23 mouse cellular contexts compared by ENCODE assay signal in genomic region chr15:101270101-101270820, GRCm38 (mm10). TPM values are rescaled to one million over a fixed set of nuclear protein-coding genes. Genes with fewer than 3 reads are reported as not detected.
"Had no signal": no experiment of that assay in that cellular context is flagged by ENCODE, and none has a peak within 500 bp of the region (broad histone marks: within the 10 kb centered on the region; RNA-seq: fewer than 3 reads in every experiment).

No protein-coding gene starts in this region.

- H3K4me3 ChIP-seq: limb, embryonic 10.5 days; limb, embryonic 13.5 days; liver, embryonic 13.5 days; midbrain, embryonic 12.5 days; midbrain, embryonic 15.5 days; neural tube, embryonic 13.5 days; stomach, embryonic 15.5 days had no signal

- H3K27ac ChIP-seq: limb, embryonic 10.5 days; limb, embryonic 13.5 days; liver, embryonic 13.5 days; macrophage; midbrain, embryonic 12.5 days; midbrain, embryonic 15.5 days; stomach, embryonic 15.5 days had no signal

- H3K9ac ChIP-seq: limb, embryonic 13.5 days; liver, embryonic 13.5 days; lung, embryonic 14.5 days; midbrain, embryonic 12.5 days; midbrain, embryonic 15.5 days; neural tube, embryonic 13.5 days; stomach, embryonic 15.5 days had no signal

- H3K36me3 ChIP-seq: liver, embryonic 13.5 days had no signal

- ATAC-seq: lung, postnatal 0 days; midbrain, embryonic 15.5 days had no signal

- H3K9me3 ChIP-seq: limb, embryonic 10.5 days; limb, embryonic 13.5 days; liver, embryonic 13.5 days; midbrain, embryonic 12.5 days; midbrain, embryonic 15.5 days; neural tube, embryonic 13.5 days; stomach, embryonic 15.5 days had no signal

- H3K4me2 ChIP-seq: limb, embryonic 13.5 days; liver, embryonic 13.5 days; lung, embryonic 14.5 days; midbrain, embryonic 12.5 days; midbrain, embryonic 15.5 days; stomach, embryonic 15.5 days had no signal

- H3K27me3 ChIP-seq: stomach, embryonic 15.5 days had no signal

- DNase-seq: kidney, adult 11 months; kidney, adult 9 months; kidney, postnatal 14 days; kidney, postnatal 4 days; layer of hippocampus, postnatal 36 days; liver, embryonic 13.5 days; lung, embryonic 14.5 days; right cerebral cortex, postnatal 25 days; spleen, adult 18-20 months; thymus, postnatal 14 days; thymus, postnatal 4 days had no signal

RNA-seq across cellular contexts. Expression of gene 6030408B16Rik, which starts 22.8 kb away (rescaled TPM):
- total RNA-seq: layer of hippocampus, postnatal 10 days; left cerebral cortex, postnatal 25 days; liver, adult 2 months; megakaryocyte, adult 5-6 weeks had no signal
- polyA plus RNA-seq: liver, adult 2 months; macrophage had no signal
